Mouse (Mus musculus): ENCODE measurements around the gene Cntn5. TPM values are rescaled to one million over a fixed set of nuclear protein-coding genes. Genes with fewer than 3 reads are reported as not detected.
"Not testable (repeated sequence)": the region's sequence is repeated elsewhere in the genome, so short reads cannot be mapped to it uniquely, and the experiment has no call there.

Gene Cntn5
- polyA plus RNA-seq, 1 experiment from 2014 or later = 8.1 TPM

DNA sequence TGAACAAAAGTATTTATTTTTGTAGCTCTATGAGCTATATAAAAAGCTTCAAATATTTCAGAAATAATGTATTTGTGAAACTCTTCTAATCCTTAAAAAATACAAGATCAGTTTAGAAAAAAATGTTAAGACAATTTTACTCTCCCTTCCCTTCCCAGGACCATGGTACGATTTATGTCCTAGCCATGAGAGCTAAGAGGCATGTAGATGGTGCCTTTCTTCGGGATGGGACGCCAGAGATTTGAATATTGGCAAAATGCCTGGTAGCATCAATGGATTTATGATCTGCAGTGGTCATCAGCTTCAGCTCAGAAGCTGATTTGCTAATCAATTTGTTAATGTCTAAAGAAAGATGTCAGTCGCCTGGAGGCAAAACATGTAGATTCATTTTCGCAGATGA, 258.6 kb downstream of the Cntn5 start:
- no peak overlapping the region for H3K4me2 ChIP-seq

GRCm38 (mm10) chr9:10645045-10645830, 259.3 kb downstream of the Cntn5 start:
- 0 out of 2 replicates have a peak, but pooled peaks have one; percentile 41 for ATAC-seq
- Histone ChIP-seq H3K4me3 (no peak overlapping the region), H3K4me2 (no peak overlapping the region), H3K27ac (no peak overlapping the region), H3K9me3 (replicated peaks) (no peaks in the 10 kb centered on the region), H3K4me1 (peaks cover 3% of the 10 kb centered on the region; the same call in 1 of the 2 replicates), H3K36me3 (ENCODE audit: poor library complexity, severe bottlenecking) (no peaks in the 10 kb centered on the region), H3K27me3 (no peaks in the 10 kb centered on the region), H3K9ac (no peak overlapping the region)
- WGBS = 47% methylated on average over 7 of the region's 7 CpGs

More for the DNA sequence above, 258.6 kb downstream of the Cntn5 start:
- peaks cover 3% of the 10 kb centered on the region; the same call in 1 of the 2 replicates for H3K4me1 ChIP-seq
- no peak overlapping the region for H3K27ac ChIP-seq
- H3K36me3 ChIP-seq (ENCODE audit: poor library complexity, severe bottlenecking) = no peaks in the 10 kb centered on the region
- no peaks in the 10 kb centered on the region for H3K9me3 ChIP-seq (replicated peaks)
- 84% methylated on average over 5 of the region's 5 CpGs for WGBS
- ATAC-seq = no peak
- H3K27me3 ChIP-seq = no peaks in the 10 kb centered on the region
- no peak overlapping the region for H3K4me3 ChIP-seq
- H3K9ac ChIP-seq = no peak overlapping the region

- Histone ChIP-seq H3K4me2 (no peak overlapping the region), H3K9me3 (replicated peaks) (no peaks in the 10 kb centered on the region), H3K36me3 (ENCODE audit: poor library complexity, severe bottlenecking) (no peaks in the 10 kb centered on the region), H3K9ac (no peak overlapping the region), H3K27me3 (no peaks in the 10 kb centered on the region), H3K27ac (no peak overlapping the region), H3K4me1 (peaks cover 3% of the 10 kb centered on the region; the same call in 1 of the 2 replicates), H3K4me3 (no peak overlapping the region)
- 65% methylated on average over 5 of the region's 5 CpGs for WGBS
- 0 out of 2 replicates have a peak, but pooled peaks have one; percentile 19 for ATAC-seq
Observed at GRCm38 (mm10) chr9:10618036-10618435, 286.5 kb downstream of the Cntn5 start.

DNA sequence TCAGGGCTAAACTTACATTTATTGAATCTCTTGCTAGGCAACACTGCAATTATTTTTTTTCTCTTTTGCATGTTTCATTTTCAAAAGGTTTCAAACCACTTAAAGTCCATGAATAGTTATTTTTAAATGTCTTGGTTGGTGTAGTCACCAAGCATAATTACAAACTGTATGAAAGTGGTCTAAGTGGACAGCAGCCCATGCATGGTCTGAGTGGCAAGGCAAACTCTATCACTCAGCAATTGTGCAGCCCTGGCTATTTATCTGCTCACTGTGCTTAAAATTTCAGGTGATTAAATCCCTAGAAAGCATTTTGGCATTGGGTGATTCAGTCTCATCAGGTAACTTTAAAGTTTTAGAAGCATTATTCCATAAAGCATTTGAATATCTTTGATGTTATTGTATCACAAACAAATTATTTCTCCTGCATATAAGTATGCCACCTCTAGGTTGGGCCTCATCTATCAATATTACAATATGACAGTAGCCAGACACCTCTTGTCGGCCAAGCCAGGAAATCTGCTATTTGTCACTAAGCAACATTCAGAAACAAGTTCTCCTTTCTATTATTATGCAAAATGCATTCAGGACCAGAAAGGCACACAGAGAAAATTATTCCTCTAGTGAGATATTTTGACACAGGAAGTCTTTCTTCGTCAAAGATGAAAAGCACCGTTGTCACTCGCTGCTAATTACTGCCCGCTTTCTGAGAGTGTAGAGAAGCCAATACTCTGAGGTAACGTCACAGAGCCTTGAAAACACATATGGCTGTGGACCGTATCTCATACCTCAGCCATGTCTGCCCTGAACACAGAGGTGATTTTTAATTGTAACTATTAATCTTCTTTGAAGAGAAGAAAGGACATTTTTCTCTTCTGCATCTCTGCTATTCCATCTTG, 329.0 kb downstream of the Cntn5 start:
- ATAC-seq = peak; percentile 92
- H3K4me2 ChIP-seq = peak overlapping the region; percentile 21; the same call in 1 of the 2 replicates
- no peaks in the 10 kb centered on the region for H3K9me3 ChIP-seq (replicated peaks)
- no peaks in the 10 kb centered on the region for H3K36me3 ChIP-seq (ENCODE audit: poor library complexity, severe bottlenecking)
- WGBS = 34% methylated on average over 7 of the region's 7 CpGs
- no peak overlapping the region for H3K4me3 ChIP-seq
- H3K27me3 ChIP-seq = no peaks in the 10 kb centered on the region
- no peak overlapping the region for H3K9ac ChIP-seq
- peaks cover 10% of the 10 kb centered on the region; the same call in 1 of the 2 replicates for H3K4me1 ChIP-seq
- no peak overlapping the region for H3K27ac ChIP-seq

- Histone ChIP-seq H3K36me3 (ENCODE audit: poor library complexity, severe bottlenecking) (no peaks in the 10 kb centered on the region), H3K27me3 (no peaks in the 10 kb centered on the region), H3K4me2 (no peak overlapping the region), H3K4me3 (no peak overlapping the region), H3K9me3 (replicated peaks) (no peaks in the 10 kb centered on the region), H3K27ac (no peak overlapping the region), H3K9ac (no peak overlapping the region), H3K4me1 (no peaks in the 10 kb centered on the region; the same call in 1 of the 2 replicates)
- ATAC-seq = no peak
Observed at GRCm38 (mm10) chr9:10569830-10570229, 334.7 kb downstream of the Cntn5 start.

- not testable (repeated sequence) for H3K4me3 ChIP-seq; ATAC-seq; H3K4me2 ChIP-seq; H3K27me3 ChIP-seq; H3K9ac ChIP-seq; H3K4me1 ChIP-seq; H3K36me3 ChIP-seq (ENCODE audit: poor library complexity, severe bottlenecking); H3K27ac ChIP-seq; H3K9me3 ChIP-seq (replicated peaks)
- WGBS = 60% methylated on average over 5 of the region's 5 CpGs
Observed at GRCm38 (mm10) chr9:10540877-10541276, 363.7 kb downstream of the Cntn5 start.

DNA sequence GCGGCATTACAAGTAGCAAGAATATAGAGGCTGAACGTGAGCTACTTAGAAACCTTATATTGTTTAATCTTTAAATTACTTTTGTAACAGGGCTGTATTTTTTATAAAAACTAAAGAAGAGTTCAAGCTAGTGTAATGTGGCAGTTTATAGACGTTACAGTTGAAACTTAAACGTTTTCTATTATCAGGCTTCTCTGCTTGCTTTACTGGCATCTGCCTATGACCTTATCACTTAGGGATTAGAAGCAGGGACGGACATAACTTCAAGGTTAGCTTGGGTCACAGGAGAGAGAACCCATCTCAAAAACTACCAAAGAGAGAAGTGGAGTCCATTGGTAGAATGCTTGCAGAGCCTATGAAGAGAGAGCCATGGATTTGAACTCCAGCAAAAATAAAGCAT, 372.3 kb downstream of the Cntn5 start:
- Histone ChIP-seq H3K36me3 (ENCODE audit: poor library complexity, severe bottlenecking) (no peaks in the 10 kb centered on the region), H3K4me3 (no peak overlapping the region), H3K9ac (no peak overlapping the region), H3K27me3 (no peaks in the 10 kb centered on the region), H3K9me3 (replicated peaks) (no peaks in the 10 kb centered on the region), H3K4me1 (peaks cover 19% of the 10 kb centered on the region), H3K4me2 (no peak overlapping the region), H3K27ac (no peak overlapping the region)
- 88% methylated on average over 5 of the region's 5 CpGs for WGBS
- ATAC-seq = no peak

DNA sequence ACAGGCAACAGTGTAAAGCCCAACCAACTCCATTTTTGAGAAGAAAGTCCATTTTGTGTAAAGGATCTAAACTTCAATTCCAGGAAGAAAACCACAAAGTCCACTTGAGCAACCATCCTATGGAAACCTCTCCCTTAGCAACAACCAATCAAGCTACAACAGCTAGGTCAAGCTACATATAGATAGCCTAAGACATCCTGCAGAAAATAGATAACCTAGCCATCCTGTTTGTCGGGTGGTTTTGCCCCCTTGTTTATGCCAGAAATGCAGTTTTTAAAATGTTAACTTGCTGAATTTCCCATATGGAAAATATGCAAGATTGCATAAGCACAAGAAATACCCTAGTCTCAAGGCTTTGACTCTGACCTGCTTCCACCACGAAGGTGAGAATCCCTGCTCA, 373.5 kb downstream of the Cntn5 start:
- Histone ChIP-seq H3K36me3 (ENCODE audit: poor library complexity, severe bottlenecking) (no peaks in the 10 kb centered on the region), H3K4me1 (peaks cover 23% of the 10 kb centered on the region), H3K9ac (no peak overlapping the region), H3K9me3 (replicated peaks) (no peaks in the 10 kb centered on the region), H3K4me2 (no peak overlapping the region), H3K4me3 (no peak overlapping the region), H3K27me3 (no peaks in the 10 kb centered on the region), H3K27ac (no peak overlapping the region)
- 96% methylated on average over 2 of the region's 2 CpGs for WGBS
- no peak for ATAC-seq

DNA sequence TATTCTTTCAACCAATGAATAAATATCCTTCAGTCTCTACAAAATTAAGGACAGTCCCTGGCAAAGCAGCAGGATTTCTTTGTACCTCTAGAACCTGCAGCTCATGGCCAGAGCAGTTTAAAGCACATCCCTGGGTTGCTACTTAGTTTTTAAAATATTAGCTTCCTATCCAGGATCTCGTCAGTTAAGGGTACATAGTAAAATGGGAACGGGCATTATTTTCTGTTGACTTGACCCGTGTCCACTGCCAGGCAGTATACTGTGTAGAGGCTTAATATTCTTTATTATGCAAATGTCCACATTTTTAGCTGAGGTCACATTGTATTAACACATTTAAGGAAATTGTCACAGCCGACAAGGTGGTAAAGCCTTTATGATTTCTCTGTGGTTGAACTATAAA, 375.0 kb downstream of the Cntn5 start:
- H3K9me3 ChIP-seq (replicated peaks) = no peaks in the 10 kb centered on the region
- peaks cover 23% of the 10 kb centered on the region for H3K4me1 ChIP-seq
- no peak overlapping the region for H3K4me3 ChIP-seq
- H3K9ac ChIP-seq = no peak overlapping the region
- H3K27me3 ChIP-seq = no peaks in the 10 kb centered on the region
- ATAC-seq = peak; percentile 62; the same call in 1 of the 2 replicates
- 7% methylated on average over 4 of the region's 4 CpGs for WGBS
- H3K27ac ChIP-seq = 0 out of 2 replicates have a peak overlapping the region, but pooled peaks have one; percentile 0
- no peaks in the 10 kb centered on the region for H3K36me3 ChIP-seq (ENCODE audit: poor library complexity, severe bottlenecking)
- no peak overlapping the region for H3K4me2 ChIP-seq

- peaks cover 23% of the 10 kb centered on the region for H3K4me1 ChIP-seq
- no peaks in the 10 kb centered on the region for H3K27me3 ChIP-seq
- 10% methylated on average over 1 of the region's 1 CpGs for WGBS
- peak; percentile 84 for ATAC-seq
- H3K9me3 ChIP-seq (replicated peaks) = no peaks in the 10 kb centered on the region
- H3K4me3 ChIP-seq = no peak overlapping the region
- H3K36me3 ChIP-seq (ENCODE audit: poor library complexity, severe bottlenecking) = no peaks in the 10 kb centered on the region
- no peak overlapping the region for H3K9ac ChIP-seq
- H3K4me2 ChIP-seq = no peak overlapping the region
- H3K27ac ChIP-seq = 0 out of 2 replicates have a peak overlapping the region, but pooled peaks have one; percentile 10
Observed at GRCm38 (mm10) chr9:10529113-10529512, 375.5 kb downstream of the Cntn5 start.

GRCm38 (mm10) chr9:10528692-10529091, 375.9 kb downstream of the Cntn5 start:
- Histone ChIP-seq H3K27ac (0 out of 2 replicates have a peak overlapping the region, but pooled peaks have one; percentile 10), H3K27me3 (no peaks in the 10 kb centered on the region), H3K4me1 (peaks cover 23% of the 10 kb centered on the region), H3K4me2 (peak overlapping the region; percentile 29; the same call in 1 of the 2 replicates), H3K9me3 (replicated peaks) (no peaks in the 10 kb centered on the region), H3K4me3 (no peak overlapping the region), H3K9ac (no peak overlapping the region), H3K36me3 (ENCODE audit: poor library complexity, severe bottlenecking) (no peaks in the 10 kb centered on the region)
- 20% methylated on average over 5 of the region's 5 CpGs for WGBS
- peak; percentile 50 for ATAC-seq

Data from forebrain, embryonic 13.5 days (tissue).